Mouse (Mus musculus) kidney, postnatal 0 days (tissue): ENCODE measurements at regions not wholly inside any gene's neighbourhood (a gene's known extent, or its start where the extent isn't known, plus 50 kb on each side); places are given as distances from the start of the nearest gene placed in this dataset.
A peak's percentile ranks its signal among the peaks of the same experiment; 100 is the strongest.

ENCODE experiments used
- ATAC-seq: fragments of 200-750 bp; cut with Nextera tagmentation; replicated peaks from 2 replicates; pipeline ENCODE4 v1.8.0; 2017; ENCODE audit warnings: low read depth, moderate number of reproducible peaks, moderate TSS enrichment, moderate library complexity; ENCODE audit not compliant: low FRiP score
- DNase-seq: peaks from one replicate; pipeline ENCODE4 v3.0.0-alpha.2; 2016; ENCODE audit warnings: low spot score
- H3K27ac ChIP-seq: fragments of 300-500 bp; sonication (generic); 2 replicates; pipeline ENCODE4 v1.5.1; 2014; ENCODE audit warnings: mild to moderate bottlenecking
- H3K27me3 ChIP-seq: fragments of 300-500 bp; sonication (generic); 2 replicates; pipeline ENCODE4 v1.6.1; 2014; ENCODE audit warnings: low read length, mixed read lengths; ENCODE audit not compliant: insufficient read depth
- H3K36me3 ChIP-seq: fragments of 300-500 bp; sonication (generic); 2 replicates; pipeline ENCODE4 v1.6.1; 2014; ENCODE audit warnings: low read length, mixed read lengths; ENCODE audit not compliant: insufficient read depth
- H3K4me1 ChIP-seq: fragments of 300-500 bp; sonication (generic); replicated peaks from 2 replicates; pipeline ENCODE4 v1.6.1; 2014; ENCODE audit warnings: antibody characterized with exemption, low read length, mixed read lengths; ENCODE audit not compliant: insufficient read depth
- H3K4me2 ChIP-seq: fragments of 300-500 bp; sonication (generic); 2 replicates; pipeline ENCODE4 v1.6.1; 2014; ENCODE audit warnings: mild to moderate bottlenecking, low read length, moderate library complexity, mixed read lengths
- H3K4me3 ChIP-seq: fragments of 300-500 bp; sonication (generic); replicated peaks from 2 replicates; pipeline ENCODE4 v1.5.1; 2014; ENCODE audit warnings: low read depth, low read length
- H3K9ac ChIP-seq: fragments of 300-500 bp; sonication (generic); 2 replicates; pipeline ENCODE4 v1.6.1; 2014; ENCODE audit warnings: low read depth, low read length
- H3K9me3 ChIP-seq: fragments of 300-500 bp; sonication (generic); replicated peaks from 2 replicates; pipeline ENCODE4 v1.6.1; 2016; ENCODE audit warnings: low read length, inconsistent platforms, mixed read lengths
- CTCF ChIP-seq: IDR thresholded peaks from 2 replicates; pipeline ENCODE4 v1.5.1; 2016; ENCODE audit warnings: antibody characterized with exemption, low read depth, mild to moderate bottlenecking, moderate library complexity
- WGBS: fragments of 180-500 bp; shearing (Covaris S2); extraction: QIAGEN DNeasy Blood & Tissue Kit; methylation state at CpG from one replicate; pipeline ENCODE4 v1.1.7; 2014; 5-methylcytosine and 5-hydroxymethylcytosine counted together

- DNase-seq (no peak), ATAC-seq (no peak)
- Histone ChIP-seq H3K9ac (no peak overlapping the region), H3K9me3 (no peaks in the 10 kb centered on the region), H3K27me3 (no peaks in the 10 kb centered on the region), H3K4me1 (no peaks in the 10 kb centered on the region; the same call in 1 of the 2 replicates), H3K4me2 (peak overlapping the region; percentile 5; the same call in 1 of the 2 replicates), H3K4me3 (no peak overlapping the region), H3K27ac (no peak overlapping the region), H3K36me3 (no peaks in the 10 kb centered on the region)
- no peak for TF ChIP-seq CTCF
- 72% methylated on average over 6 of the region's 6 CpGs for WGBS
These were observed 464.8 kb upstream of the Mki67 start for GRCm38 (mm10) chr7:136180996-136181395.

GRCm38 (mm10) chr7:136182101-136182500 lies 465.9 kb upstream of the Mki67 start:
- TF ChIP-seq CTCF = no peak
- Histone ChIP-seq H3K27me3 (no peaks in the 10 kb centered on the region), H3K36me3 (no peaks in the 10 kb centered on the region), H3K9ac (no peak overlapping the region), H3K4me3 (no peak overlapping the region), H3K4me2 (no peak overlapping the region), H3K9me3 (no peaks in the 10 kb centered on the region), H3K27ac (no peak overlapping the region), H3K4me1 (no peaks in the 10 kb centered on the region; the same call in 1 of the 2 replicates)
- DNase-seq = no peak
- ATAC-seq = no peak
- WGBS = 48% methylated on average over 5 of the region's 5 CpGs

- Histone ChIP-seq H3K4me2 (no peak overlapping the region), H3K9me3 (no peaks in the 10 kb centered on the region), H3K27me3 (no peaks in the 10 kb centered on the region), H3K9ac (no peak overlapping the region), H3K27ac (no peak overlapping the region), H3K36me3 (no peaks in the 10 kb centered on the region), H3K4me3 (no peak overlapping the region), H3K4me1 (no peaks in the 10 kb centered on the region)
- ATAC-seq (no peak), DNase-seq (no peak)
- no peak for TF ChIP-seq CTCF
- WGBS = 88% methylated on average over 17 of the region's 17 CpGs
These were observed 480.4 kb upstream of the Mki67 start for GRCm38 (mm10) chr7:136196424-136197160.

GRCm38 (mm10) chr7:136208879-136209278 lies 492.7 kb upstream of the Mki67 start:
- 66% methylated on average over 12 of the region's 12 CpGs for WGBS
- H3K27me3 ChIP-seq = no peaks in the 10 kb centered on the region
- H3K9me3 ChIP-seq = no peaks in the 10 kb centered on the region
- DNase-seq = no peak
- ATAC-seq = no peak
- H3K4me3 ChIP-seq = no peak overlapping the region
- H3K9ac ChIP-seq = no peak overlapping the region
- H3K27ac ChIP-seq = no peak overlapping the region
- no peaks in the 10 kb centered on the region for H3K36me3 ChIP-seq
- H3K4me2 ChIP-seq = no peak overlapping the region
- no peaks in the 10 kb centered on the region for H3K4me1 ChIP-seq
- TF ChIP-seq CTCF = no peak

- TF ChIP-seq CTCF = no peak
- Histone ChIP-seq H3K36me3 (no peaks in the 10 kb centered on the region), H3K4me2 (no peak overlapping the region), H3K9me3 (no peaks in the 10 kb centered on the region), H3K4me3 (no peak overlapping the region), H3K9ac (peak overlapping the region; percentile 40; the same call in 1 of the 2 replicates), H3K4me1 (no peaks in the 10 kb centered on the region), H3K27ac (no peak overlapping the region), H3K27me3 (no peaks in the 10 kb centered on the region)
- WGBS = 50% methylated on average over 31 of the region's 31 CpGs
- DNase-seq (no peak), ATAC-seq (no peak)
These were observed 493.4 kb upstream of the Mki67 start for GRCm38 (mm10) chr7:136209299-136210171.

GRCm38 (mm10) chr7:136212492-136212891 lies 496.3 kb upstream of the Mki67 start:
- no peak for DNase-seq

More at GRCm38 (mm10) chr7:136212492-136212891, 496.3 kb upstream of the Mki67 start:
- H3K9me3 ChIP-seq = no peaks in the 10 kb centered on the region
- ATAC-seq = no peak
- TF ChIP-seq CTCF = no peak
- no peak overlapping the region for H3K4me3 ChIP-seq
- 49% methylated on average over 8 of the region's 8 CpGs for WGBS
- H3K36me3 ChIP-seq = no peaks in the 10 kb centered on the region
- H3K27ac ChIP-seq = no peak overlapping the region
- no peaks in the 10 kb centered on the region for H3K27me3 ChIP-seq
- H3K4me2 ChIP-seq = no peak overlapping the region
- no peak overlapping the region for H3K9ac ChIP-seq
- no peaks in the 10 kb centered on the region for H3K4me1 ChIP-seq
